Mouse (Mus musculus): Measurements from ENCODE around the gene Dmkn.

Dmkn gene

DNA sequence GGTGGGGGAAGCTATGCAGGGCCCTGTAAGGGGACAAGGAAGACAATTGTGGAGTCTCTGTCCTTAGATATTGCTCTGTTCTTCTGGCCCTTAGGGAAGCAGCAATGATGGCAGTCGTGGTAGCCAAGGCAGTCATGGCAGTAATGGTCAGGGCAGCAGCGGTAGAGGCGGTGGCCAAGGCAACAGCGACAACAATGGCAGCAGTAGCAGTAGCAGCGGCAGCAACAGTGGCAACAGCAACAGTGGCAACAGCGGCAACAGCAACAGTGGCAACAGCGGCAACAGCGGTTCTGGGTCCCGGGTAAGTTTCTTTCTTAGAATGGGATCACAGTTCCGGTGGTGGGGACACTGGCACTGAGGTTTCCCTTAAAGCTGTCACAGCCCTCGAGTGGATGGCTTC, 1.6 kb downstream of the Dmkn start:
- DNase-seq = no peak

DNA sequence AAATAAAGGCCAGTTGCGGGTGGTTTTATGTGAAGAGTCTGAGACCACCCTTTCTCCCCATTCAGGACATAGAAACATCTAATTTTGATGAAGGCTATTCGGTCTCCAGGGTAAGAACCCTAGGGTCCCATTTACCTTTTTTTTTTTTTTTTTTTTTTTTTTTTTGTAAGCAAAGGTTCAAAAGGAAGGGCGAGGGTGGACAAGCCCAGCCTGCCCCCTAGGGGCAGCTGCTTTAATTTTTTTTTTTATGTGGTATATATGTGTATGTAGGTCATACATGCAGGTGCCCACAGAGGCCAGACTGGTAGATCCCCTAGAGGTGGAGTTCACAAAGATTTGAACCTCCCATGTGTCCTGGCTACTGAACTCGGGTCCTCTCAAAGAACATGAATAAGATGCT, 2.9 kb downstream of the Dmkn start:
- no peak for DNase-seq

DNA sequence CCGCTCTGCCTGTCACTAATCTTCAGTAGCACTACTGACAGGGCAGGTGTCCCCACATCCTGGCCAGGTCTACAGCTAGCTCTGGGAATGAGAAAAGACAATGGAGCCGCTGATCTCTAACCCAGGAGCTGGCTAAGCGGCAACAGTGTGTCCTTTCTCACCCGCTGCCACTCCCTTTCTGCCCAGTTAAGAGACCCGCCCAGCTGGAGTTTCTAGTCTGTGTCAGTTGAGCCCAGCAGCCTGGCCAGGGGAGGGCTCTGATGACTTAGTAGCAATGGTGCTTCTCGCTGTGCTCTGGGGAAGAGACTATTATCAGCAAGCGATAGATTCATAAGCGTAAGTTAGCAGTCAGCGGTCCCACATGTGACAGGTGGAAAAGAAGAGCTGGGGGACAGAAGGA, 5.7 kb downstream of the Dmkn start:
- DNase-seq = no peak

DNA sequence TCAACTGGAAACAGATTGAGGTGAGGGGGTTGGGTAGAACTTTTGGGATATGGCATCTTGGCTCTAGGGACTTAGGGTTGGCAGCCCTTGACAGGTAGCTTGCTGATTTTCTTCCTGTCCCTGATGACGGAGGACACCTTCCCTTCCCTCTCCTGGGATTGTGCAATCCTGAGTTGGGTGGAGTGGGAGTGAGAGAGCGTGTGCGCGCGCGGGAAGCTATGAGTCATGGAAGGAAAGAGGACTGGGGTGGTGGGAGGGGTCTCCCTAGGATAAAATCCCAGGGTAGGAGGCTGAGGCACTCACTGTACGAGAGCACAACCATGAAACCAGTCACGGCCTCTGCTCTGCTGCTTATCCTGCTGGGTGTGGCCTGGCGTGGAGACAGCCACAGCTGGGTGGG, 12.5 kb downstream of the Dmkn start:
- DNase-seq = peak; percentile 13

- DNase-seq = no peak
Measured at GRCm38 (mm10) chr7:30777081-30777579, 13.6 kb downstream of the Dmkn start.

DNA sequence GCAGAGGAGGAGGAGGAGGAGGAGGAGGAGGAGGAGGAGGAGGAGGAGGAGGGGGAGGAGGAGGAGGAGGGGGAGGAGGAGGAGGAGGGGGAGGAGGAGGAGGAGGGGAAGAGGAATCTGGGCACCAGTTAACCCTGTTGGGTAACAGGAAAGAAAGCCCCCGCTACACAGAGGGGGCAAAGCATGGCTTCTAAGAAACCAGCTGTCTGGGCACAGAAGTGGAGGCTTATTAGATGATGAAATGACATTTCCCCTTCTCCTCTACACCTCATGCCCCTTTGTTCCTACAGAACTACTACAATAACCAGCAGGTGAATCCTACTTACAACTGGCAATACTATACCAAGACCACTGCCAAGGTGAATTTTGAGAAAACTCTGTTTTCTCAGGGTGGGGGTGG, 14.4 kb downstream of the Dmkn start:
- DNase-seq = no peak

DNA sequence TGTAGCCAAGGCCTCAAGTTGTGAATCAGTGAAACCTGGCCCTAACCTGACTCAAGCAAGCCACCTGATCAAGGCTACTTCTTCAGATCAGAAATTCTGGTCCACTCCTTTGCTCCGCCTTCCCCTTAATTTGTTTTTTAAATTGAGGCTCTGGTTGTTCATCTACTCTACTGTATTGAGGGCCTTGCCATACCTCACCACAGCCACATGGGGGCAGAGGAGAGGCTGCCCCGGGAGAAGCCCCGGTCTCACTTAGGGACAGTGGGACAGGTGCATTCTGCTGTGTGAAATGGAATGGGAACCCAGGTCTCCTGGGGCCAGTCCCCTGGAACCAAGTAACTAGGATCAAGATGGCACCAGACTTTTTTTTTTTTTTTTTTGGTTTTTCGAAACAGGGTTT, 18.2 kb downstream of the Dmkn start:
- DNase-seq = no peak

GRCm38 (mm10) chr7:30782658-30783057, 19.1 kb downstream of the Dmkn start:
- no peak for DNase-seq

- DNase-seq = no peak
Measured at GRCm38 (mm10) chr7:30785154-30785553, 21.6 kb downstream of the Dmkn start.

DNA sequence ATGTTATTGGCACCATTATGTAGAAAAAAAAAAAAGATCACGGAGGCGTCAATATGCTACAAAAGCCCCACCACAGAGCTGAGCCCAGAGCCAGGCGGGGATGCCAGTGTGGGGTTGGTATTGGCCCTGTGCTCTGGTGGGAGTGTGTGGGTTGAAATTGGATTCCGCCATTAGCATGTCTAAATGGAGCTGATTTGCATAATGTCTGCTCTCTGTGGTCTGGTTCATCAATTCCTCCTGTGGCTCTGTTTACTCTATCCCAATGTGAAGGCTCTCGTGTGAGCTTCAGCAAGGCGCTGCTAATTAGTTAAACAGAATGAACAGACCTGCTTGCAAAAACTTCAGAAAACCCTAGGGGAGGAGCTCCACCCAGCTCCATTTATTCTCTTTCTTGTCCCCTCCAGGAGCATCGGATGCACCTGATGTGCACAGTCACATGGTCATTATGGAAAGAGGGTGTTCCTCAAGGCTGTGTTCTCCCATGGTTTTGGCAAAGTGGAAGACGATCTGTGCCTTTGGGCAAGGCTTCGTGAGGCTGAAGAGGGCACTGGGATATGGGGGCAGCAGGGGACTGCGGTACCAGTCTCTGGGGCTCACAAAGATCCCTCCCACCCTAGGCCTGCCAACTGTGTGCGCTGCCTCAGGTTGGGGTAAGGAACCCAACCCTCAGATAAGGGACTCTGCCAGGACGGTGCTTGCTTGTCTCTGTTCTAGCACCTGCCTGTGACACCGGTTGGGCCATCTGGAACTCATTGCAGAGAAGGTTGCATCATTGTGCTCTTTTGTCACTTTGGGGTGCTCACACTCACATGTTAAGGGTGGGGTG, 22.4 kb downstream of the Dmkn start:
- DNase-seq = no peak

DNA sequence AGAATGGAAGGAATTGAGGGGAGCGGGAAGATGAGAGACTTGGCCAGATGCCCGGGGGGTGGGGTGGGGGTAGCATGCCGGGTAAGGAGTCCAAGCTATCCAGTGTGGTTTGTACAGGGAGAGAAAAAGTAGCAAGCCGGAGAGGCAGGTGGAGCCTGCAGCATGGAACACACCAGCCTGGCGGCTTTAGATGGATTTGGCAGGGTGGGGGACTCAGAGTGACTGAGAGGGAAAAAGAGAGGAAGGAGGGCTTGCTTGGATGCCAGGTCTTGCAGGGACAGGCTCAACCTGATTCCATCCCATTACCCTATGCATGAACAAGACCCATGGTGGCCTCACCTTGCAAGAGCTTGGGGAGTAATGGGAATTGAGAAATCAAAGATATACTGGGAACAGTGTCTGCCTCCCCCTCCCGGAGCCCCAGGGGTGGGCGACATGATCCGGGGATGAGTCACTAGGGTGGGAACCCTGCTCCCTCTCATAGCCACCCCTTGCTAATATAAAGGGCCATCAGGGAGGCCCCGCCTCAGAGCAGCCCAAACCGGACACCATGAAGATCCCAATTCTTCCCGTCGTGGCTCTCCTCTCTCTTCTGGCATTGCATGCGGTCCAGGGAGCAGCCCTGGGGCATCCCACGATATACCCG, 23.9 kb downstream of the Dmkn start, which contains the start of gene Krtdap:
Krtdap (plus strand) TSS at position 520 of the 646 bp plus-strand sequence.
- no peak for DNase-seq

DNA sequence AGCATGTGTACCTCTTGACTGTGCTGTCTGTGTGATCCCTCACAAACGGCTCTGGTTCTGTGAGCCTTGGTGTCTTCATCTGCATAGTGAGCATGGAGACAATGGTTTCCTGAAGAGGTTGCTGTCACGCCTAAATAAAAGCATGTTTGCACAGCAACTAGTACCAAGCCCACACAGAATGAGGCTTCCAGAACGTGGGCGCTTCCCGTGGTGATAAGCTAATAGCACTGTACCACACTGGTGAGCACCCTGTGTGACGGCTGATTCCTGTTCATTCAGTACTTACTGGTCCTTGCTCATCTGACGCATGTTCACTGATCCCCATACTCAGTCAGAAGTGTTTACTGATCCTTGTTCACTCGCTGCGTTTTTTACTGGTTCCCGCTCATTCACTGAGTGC, 26.6 kb downstream of the Dmkn start:
- no peak for DNase-seq

- no peak for DNase-seq
Measured at GRCm38 (mm10) chr7:30791921-30792320, 28.4 kb downstream of the Dmkn start.

GRCm38 (mm10) chr7:30794921-30795320, 31.4 kb downstream of the Dmkn start:
- DNase-seq = no peak

GRCm38 (mm10) chr7:30796790-30797189, 33.2 kb downstream of the Dmkn start:
- no peak for DNase-seq

DNA sequence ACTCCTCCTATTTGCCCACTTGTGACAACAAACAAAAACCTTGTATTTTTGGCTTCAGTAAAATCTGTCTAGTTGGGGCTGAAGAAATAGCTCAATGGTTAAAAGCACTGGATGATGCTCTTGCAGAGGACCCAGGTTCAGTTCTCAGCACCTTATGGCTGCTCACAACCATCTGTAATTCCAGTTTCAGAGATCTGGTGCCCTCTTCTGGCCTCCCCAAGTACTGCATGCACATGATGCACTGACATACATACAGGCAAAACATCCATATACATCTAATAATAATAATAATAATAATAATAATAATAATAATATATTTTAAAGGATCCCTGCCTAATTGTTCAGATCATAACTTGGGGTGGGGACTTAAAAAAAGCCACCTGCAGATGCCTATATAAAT, 37.1 kb downstream of the Dmkn start:
- no peak for DNase-seq

GRCm38 (mm10) chr7:30803256-30803655, 39.7 kb downstream of the Dmkn start:
- no peak for DNase-seq

DNA sequence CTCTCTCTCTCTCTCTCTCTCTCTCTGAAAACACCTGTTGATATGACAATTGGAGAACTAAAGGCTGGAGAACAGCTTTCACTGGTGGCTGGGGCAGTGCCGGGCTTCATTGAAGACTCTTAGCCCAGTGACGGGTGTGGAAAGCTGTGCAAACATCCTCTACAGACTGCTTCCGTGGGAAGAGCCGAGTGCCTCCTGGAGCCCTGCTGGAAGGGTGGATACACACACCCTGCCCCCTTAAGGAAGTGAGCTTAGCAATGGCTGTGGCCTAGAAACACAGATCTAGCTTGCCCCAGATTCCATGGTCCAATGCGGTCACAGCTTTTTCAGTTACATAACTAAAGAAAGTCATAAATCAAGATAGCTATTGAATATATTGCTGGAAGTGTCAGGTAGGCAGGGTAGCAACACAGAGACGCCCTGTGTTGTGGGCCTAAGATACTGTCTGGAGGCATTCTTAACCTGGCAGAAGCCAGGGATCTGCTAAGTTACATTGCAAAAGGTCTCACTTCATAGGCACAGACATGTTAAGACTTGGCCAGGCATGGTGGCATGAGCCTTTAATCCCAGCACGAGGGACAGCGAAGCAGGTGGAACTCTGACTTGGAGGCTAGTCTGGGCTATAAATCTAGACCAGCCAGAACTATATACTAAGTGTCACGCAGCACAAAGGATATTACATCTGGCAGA, 40.6 kb downstream of the Dmkn start:
- no peak for DNase-seq

- DNase-seq = no peak
Measured at GRCm38 (mm10) chr7:30805924-30806323, 42.4 kb downstream of the Dmkn start.

- DNase-seq = no peak
Measured at GRCm38 (mm10) chr7:30810319-30810718, 46.8 kb downstream of the Dmkn start.

- no peak for DNase-seq
Measured at GRCm38 (mm10) chr7:30811757-30812290, 48.3 kb downstream of the Dmkn start.

DNA sequence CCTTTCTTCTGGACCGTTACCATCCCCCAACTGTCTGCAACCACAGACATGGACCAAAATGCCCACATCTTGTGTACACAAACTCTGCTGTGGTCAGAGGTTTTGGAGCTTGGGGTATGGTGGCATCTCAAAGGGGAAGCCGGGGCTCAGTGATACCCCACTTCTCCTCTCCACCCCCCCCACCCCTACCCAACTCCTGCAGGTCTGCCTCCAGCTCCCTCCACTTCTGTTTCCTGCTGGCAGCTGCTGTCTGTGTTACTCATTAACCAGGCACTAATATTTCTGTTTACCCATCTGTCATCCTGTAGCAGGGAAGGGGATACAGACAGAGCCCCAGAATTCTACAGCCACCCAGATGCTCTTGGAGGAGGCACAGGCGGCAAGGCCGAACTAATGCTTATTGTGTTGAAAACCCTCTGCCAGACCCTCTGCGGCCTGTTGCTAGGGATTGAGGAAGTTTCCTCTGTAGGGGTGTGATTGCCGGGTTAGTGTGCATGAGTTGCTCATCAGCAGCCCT, 48.8 kb downstream of the Dmkn start:
- no peak for DNase-seq

DNA sequence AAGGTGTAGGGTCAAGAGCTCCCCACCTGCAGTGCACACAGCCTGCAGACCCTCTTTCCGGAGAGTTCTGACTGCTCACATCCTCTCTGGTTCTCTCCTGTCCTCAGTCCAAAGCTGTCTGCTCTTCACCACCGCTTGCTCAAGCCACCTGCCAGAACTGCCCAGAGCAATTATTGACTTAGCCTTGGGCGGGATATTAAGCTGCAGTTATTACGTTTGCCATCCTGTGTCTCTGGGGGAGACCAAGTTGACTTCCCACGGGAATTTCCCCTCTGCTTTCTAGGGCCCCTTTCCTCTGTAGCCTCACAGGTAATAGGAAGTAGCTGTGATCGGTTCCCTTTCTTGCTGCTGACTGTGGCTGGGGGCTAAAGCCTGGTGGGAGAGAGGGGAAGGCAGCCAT, 56.6 kb downstream of the Dmkn start:
- DNase-seq = no peak
